Mouse (Mus musculus) brown adipose tissue, adult 24 weeks (tissue): Measurements from ENCODE around the gene Tmem232. TPM values are rescaled to one million over a fixed set of nuclear protein-coding genes. Genes with fewer than 3 reads are reported as not detected.

ENCODE experiments used
- H3K27ac ChIP-seq: fragments of 200-500 bp; replicated peaks from 2 replicates; pipeline ENCODE4 v1.5.1; 2012; ENCODE audit warnings: low read depth, mild to moderate bottlenecking, low read length
- H3K4me1 ChIP-seq: fragments of 200-500 bp; 2 replicates; pipeline ENCODE4 v1.6.1; 2012; ENCODE audit warnings: low read length, mixed read lengths; ENCODE audit not compliant: control insufficient read depth, insufficient read depth, insufficient read length
- H3K4me3 ChIP-seq: fragments of 200-500 bp; 2 replicates; pipeline ENCODE4 v1.5.1; 2012; ENCODE audit warnings: low read depth, mild to moderate bottlenecking, low read length, moderate library complexity; ENCODE audit not compliant: insufficient read depth
- polyA plus RNA-seq: library from polyadenylated mRNA; stranded (reverse); fragments of >200 nt; gene quantifications from 2 replicates; pipeline ENCODE4 v1.2.4, GENCODE M21; 2012; ENCODE audit not compliant: missing spikeins, insufficient read depth, insufficient read length

The Tmem232 gene
- polyA plus RNA-seq, 1 experiment, result not detected

DNA sequence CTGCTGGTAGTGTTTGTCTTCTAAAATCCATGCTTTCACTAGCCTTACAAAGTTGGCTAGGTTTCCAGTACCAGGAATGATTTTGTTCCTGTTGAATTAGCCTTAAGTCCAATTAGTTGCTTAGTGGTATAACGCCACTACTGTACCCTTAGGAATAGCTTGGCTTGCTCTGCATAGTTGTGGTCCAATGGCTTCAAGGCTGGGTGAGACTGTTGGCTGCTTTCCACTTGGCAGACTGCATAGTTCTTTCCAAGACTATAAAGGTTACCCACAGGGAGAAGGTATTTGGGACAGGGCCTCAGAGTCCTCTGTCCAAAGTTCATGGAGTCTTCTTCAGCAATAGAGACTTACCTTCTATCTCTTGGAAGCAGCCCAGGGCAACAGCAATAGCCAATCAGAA lies 139.7 kb downstream of the Tmem232 start:
- no peak overlapping the region for H3K4me3 ChIP-seq
- no peak overlapping the region for H3K27ac ChIP-seq
- H3K4me1 ChIP-seq, result no peaks in the 10 kb centered on the region

DNA sequence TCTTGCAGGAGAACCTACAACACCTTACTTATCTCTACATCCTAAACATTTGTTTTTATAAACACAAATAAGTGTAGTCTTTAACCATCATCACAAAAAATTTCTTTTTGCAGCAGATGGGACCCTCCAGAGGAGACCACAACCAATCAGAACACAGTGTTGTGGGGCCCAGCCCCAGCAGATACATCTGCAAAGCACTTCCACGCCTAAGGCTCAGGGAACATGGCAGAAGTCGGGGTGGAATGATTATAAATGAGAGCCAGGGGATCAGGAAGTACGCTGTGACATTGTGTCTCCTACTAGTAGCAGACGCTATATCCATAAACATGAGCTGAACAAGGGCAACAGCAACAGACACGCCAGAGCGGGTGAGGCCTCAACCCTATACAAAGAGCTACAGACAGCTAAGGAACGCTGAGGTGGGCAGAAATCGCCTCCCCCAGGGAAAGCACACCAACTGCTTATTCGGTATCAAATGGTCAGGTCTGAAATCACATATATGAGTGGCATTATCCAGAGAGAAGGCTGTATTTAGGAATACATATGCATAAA lies 156.1 kb downstream of the Tmem232 start:
- H3K4me1 ChIP-seq, result no peaks in the 10 kb centered on the region
- H3K4me3 ChIP-seq, result no peak overlapping the region
- H3K27ac ChIP-seq, result no peak overlapping the region

DNA sequence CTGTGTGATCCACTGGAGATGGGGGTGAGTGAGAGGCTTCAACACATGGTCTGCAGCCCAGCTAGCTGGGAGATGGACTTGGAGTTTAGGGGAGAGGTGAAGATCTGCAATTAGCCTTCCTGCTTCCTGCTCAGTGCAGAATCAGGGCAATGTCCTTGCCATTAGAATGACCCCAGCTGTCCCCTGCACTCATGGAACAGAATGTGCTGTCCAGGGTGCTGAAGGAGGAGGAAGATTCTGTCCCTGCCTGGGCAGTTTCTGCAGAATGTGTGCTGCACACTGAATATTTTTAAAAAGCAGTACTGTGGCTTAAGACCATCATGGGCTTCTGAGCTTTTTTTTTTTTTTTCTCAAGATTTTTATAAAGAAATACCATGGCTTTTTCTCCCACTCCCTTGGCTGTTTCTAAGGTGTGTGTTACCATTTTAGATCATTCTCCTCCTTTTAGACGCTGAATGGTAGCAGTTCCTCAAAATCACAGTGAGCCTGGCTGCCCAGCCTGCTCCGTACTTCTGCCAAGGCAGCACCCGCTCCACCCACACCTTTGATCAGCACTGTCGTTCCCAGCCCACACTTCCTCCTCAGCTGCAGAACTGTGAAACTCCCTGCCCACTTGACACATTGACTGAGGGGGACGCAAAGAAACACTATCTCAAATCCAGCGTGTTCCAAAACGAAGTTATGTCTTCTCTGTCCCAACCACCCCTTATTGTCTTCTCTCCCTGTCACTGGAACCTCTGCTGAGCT lies 170.4 kb downstream of the Tmem232 start:
- Histone ChIP-seq H3K4me1 (no peaks in the 10 kb centered on the region), H3K4me3 (no peak overlapping the region), H3K27ac (no peak overlapping the region)

DNA sequence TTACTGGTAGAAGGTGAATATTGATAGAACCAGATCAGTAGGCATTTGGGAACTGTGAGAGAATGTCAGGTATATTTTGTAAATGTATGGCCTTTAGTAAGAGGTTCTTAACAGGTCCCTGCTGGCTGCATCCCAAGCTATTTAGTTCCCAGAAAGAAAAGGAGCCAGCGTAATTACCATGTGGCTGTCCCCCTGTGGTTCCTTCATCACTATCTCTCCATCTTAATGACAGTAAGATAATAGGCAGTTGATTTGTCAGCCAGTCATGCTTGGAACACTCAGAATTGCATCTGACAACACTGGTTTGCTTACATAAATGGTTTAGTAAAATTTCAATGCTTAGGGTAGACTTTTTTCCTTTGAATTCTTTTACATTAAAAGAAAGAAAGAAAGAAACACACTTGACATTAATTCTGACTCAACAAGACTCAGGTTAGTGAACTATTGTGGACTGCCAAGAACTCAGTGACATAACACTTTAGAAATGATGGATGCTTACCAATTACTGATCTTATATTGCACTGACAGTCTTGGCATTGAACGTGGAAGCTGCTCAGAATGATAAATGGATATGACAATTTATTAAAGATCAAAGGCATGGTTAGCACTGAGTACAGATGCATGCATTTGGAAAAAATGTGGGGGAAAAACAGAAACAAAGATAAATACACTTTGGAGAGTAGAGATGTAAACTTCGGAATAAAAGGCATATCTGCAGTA lies 174.9 kb downstream of the Tmem232 start:
- Histone ChIP-seq H3K4me1 (no peaks in the 10 kb centered on the region), H3K4me3 (no peak overlapping the region), H3K27ac (no peak overlapping the region)

GRCm38 (mm10) chr17:65351836-65352235 lies 188.7 kb downstream of the Tmem232 start:
- H3K4me1 ChIP-seq, result no peaks in the 10 kb centered on the region
- no peak overlapping the region for H3K27ac ChIP-seq

GRCm38 (mm10) chr17:65340016-65340415 lies 200.6 kb downstream of the Tmem232 start:
- Histone ChIP-seq H3K4me1 (no peaks in the 10 kb centered on the region), H3K4me3 (no peak overlapping the region), H3K27ac (no peak overlapping the region)

More at GRCm38 (mm10) chr17:65351836-65352235, 188.7 kb downstream of the Tmem232 start:
- H3K4me3 ChIP-seq, result no peak overlapping the region

DNA sequence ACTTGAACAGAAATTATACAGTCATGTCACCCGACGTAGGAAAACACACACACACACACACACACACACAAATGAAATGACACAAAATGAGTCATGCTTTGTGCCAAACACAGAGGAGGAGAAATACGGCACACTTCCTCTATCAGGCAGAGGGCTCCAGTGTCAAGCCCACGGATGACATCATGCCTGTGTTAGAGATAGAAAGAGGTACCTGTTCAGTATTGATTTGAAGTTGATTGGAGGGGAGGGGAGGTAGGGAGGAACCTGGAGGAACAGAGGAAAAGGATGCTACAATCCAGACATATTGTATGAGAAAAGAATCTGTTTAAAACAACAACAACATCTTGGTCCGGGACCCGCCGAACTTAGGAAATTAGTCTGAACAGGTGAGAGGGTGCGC lies 209.8 kb downstream of the Tmem232 start:
- Histone ChIP-seq H3K27ac (no peak overlapping the region), H3K4me1 (no peaks in the 10 kb centered on the region), H3K4me3 (no peak overlapping the region)

- Histone ChIP-seq H3K4me1 (no peaks in the 10 kb centered on the region), H3K27ac (no peak overlapping the region), H3K4me3 (no peak overlapping the region)
Measured at GRCm38 (mm10) chr17:65325249-65325648, 215.3 kb downstream of the Tmem232 start.

DNA sequence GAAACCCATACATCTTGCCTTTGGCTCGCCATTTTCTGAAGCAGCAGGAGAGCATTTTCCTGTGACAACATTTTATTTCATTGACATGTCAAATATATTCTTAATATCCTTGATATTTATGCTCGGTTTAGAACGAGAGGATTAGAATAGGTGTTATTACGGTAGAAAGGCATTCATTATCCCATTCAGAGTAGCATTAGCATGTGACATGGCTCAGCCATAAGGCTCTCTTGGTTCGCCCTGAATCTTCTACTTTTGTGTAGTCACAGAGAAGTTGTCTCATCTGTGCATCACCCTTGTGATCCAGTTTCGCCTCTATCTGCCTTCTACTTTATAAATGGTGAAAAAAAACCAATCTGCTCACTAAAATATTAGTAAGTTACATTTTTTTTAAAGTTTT lies 220.0 kb downstream of the Tmem232 start:
- Histone ChIP-seq H3K27ac (no peak overlapping the region), H3K4me3 (no peak overlapping the region), H3K4me1 (no peaks in the 10 kb centered on the region)

DNA sequence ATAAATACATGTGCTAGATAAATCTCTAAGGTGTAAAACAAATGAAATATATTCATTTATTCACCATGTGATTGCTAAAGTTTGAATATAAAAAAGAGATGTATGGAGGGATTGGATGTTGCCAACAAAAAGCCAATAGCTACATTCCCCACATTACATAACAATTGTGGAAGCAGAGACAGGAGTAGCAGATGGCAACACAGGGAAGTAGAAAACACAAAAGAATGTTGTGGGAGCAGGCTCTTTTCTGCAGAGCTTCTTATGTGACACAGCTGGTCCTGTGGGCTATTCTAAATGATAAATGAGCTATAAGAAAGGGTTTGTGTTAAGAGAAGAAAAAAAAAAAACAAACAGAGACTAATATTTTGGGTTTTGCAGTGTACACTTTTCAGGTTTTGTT lies 240.6 kb downstream of the Tmem232 start:
- Histone ChIP-seq H3K4me1 (no peaks in the 10 kb centered on the region), H3K27ac (no peak overlapping the region), H3K4me3 (no peak overlapping the region)

- no peak overlapping the region for H3K27ac ChIP-seq
- H3K4me3 ChIP-seq, result no peak overlapping the region
Measured at GRCm38 (mm10) chr17:65297831-65298230, 242.8 kb downstream of the Tmem232 start.

GRCm38 (mm10) chr17:65252160-65252559 lies 288.4 kb downstream of the Tmem232 start:
- Histone ChIP-seq H3K4me1 (no peaks in the 10 kb centered on the region), H3K4me3 (no peak overlapping the region), H3K27ac (no peak overlapping the region)

More at GRCm38 (mm10) chr17:65297831-65298230, 242.8 kb downstream of the Tmem232 start:
- H3K4me1 ChIP-seq, result no peaks in the 10 kb centered on the region

DNA sequence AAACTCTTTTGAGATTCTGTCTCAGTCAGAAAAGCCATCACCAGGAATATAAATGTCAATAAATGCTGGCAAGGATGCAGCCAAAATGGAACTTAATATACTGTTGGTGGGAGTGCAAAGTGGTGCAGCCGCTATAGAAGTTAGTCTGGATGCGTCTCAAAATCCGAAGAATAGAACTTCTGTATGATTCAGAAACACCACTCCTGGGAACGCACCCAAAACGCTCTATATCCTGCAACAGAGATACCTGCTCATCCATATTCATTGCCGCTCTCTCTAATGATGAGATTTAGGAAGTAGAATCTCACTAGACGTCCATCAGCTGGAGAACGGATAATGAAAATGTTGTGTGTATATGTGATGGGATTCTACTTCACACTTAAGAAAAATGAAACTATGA lies 290.3 kb downstream of the Tmem232 start:
- Histone ChIP-seq H3K4me1 (no peaks in the 10 kb centered on the region), H3K4me3 (no peak overlapping the region), H3K27ac (no peak overlapping the region)

DNA sequence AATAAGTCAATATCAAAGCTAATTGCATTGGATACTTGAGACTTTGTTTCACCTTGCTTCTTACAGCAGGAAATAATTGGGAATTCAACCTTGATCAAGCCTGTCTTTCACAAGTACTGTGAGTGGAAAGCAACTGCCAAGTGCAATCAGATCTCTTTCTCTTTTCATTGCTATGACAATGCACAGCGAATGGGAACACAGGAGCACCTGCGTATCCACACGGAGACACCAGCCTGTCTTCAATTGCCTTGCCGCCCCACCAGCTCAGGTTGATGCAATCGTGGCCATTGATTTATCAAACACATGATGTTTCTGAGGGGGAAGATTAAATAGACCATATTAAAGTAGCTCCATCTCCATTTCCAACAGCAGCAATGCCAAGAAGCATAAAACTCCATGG lies 296.9 kb downstream of the Tmem232 start:
- Histone ChIP-seq H3K4me3 (no peak overlapping the region), H3K4me1 (no peaks in the 10 kb centered on the region), H3K27ac (no peak overlapping the region)

DNA sequence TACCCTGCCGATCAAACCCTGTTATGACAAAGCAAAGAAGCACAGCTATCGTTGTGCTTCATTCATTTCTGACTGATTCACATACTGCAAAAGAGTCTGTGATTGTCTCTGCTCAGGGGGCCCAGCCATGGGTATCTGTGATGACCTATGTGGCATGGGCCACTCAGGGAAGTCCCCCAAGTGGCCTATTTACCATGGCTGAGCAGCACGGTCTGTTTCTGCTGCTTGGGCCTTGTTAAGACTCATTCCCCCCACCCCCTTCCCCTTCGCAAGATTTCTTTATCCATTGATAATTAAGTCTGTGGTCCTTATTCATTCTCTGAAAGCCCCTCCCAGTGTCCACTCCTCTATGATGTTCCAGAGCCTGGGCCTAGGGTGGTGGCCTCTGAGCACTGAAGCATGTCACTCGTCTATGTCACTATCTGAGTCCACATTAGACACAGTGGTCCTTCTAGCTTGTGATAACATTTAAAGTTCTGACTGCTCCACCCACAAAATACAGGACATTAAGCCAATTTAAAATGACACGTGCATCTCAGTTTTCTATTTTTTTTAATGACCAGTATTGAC lies 315.1 kb downstream of the Tmem232 start:
- H3K4me3 ChIP-seq, result no peak overlapping the region
- H3K27ac ChIP-seq, result no peak overlapping the region
- H3K4me1 ChIP-seq, result no peaks in the 10 kb centered on the region
